In genomic region chr3:107459773-107460431, GRCm38 (mm10) we compare ENCODE assay signal across 9 mouse cellular contexts. TPM values are rescaled to one million over a fixed set of nuclear protein-coding genes. Genes with fewer than 3 reads are reported as not detected.
A peak's percentile ranks its signal among the peaks of the same experiment; 100 is the strongest.
DNase-seq lines count a peak whose midpoint lies in the region; ATAC-seq and TF ChIP-seq lines count a peak whose summit lies in the region.
"Had no signal": no experiment of that assay in that cellular context is flagged by ENCODE, and none has a peak within 500 bp of the region (broad histone marks: within the 10 kb centered on the region; RNA-seq: fewer than 3 reads in every experiment).

No protein-coding gene starts in this region.

- peaks cover 17% of the 10 kb centered on the region for H3K27me3 ChIP-seq in ES-Bruce4 (ENCODE audit: control insufficient read depth, insufficient read depth, low read length, poor library complexity, severe bottlenecking)
- H3K27me3 ChIP-seq in midbrain, embryonic 13.5 days = peaks cover 96% of the 10 kb centered on the region

- H3K9me3 ChIP-seq in ES-Bruce4 (replicated peaks; ENCODE audit: control insufficient read depth, insufficient read depth, low read length, poor library complexity, severe bottlenecking) = no peaks in the 10 kb centered on the region
- no peaks in the 10 kb centered on the region for H3K9me3 ChIP-seq in midbrain, embryonic 13.5 days

- H3K4me2 ChIP-seq in midbrain, embryonic 13.5 days (replicated peaks) = peak overlapping the region; percentile 99

- no peak overlapping the region for H3K27ac ChIP-seq in ES-Bruce4 (ENCODE audit: insufficient read depth, low read length)
- no peak overlapping the region for H3K27ac ChIP-seq in midbrain, embryonic 13.5 days

- H3K9ac ChIP-seq in ES-Bruce4 (ENCODE audit: low read depth, poor library complexity, severe bottlenecking) = peak overlapping the region; percentile 60
- H3K9ac ChIP-seq in midbrain, embryonic 13.5 days (replicated peaks) = peak overlapping the region; percentile 77

- no peak for TF ChIP-seq POLR2A in ES-Bruce4 (IDR thresholded peaks at IDR 0.05; ENCODE audit: insufficient read depth, low read length)

- under 1% methylated on average over 52 of the region's 69 CpGs for WGBS in midbrain, embryonic 13.5 days

- ATAC-seq in midbrain, embryonic 13.5 days = peak; percentile 70
- ATAC-seq in inflammation-experienced regulatory T-cells, adult 6 months = no peak

- DNase-seq in gastrocnemius, postnatal 10 days = peak; percentile 24
- DNase-seq in gastrocnemius, postnatal 14 days = no peak
- peak; percentile 68 to 70 for DNase-seq in cerebellum, postnatal 14 days
- peak; percentile 25 for DNase-seq in heart, postnatal 14 days
- DNase-seq in lung, postnatal 10 days = no peak

- H3K4me3 ChIP-seq in ES-Bruce4 (ENCODE audit: low read depth, low read length) = peak overlapping the region; percentile 82
- peak overlapping the region; percentile 63 for H3K4me3 ChIP-seq in midbrain, embryonic 13.5 days (replicated peaks)

- intact Hi-C loops in gastrocnemius, postnatal 14 days (cut with DNase I; ENCODE audit: low total_unique reads) = no loop called here
- intact Hi-C loops in heart, postnatal 14 days (cut with DNase I) = no loop called here

- no peaks in the 10 kb centered on the region for H3K36me3 ChIP-seq in ES-Bruce4 (ENCODE audit: control insufficient read depth, insufficient read depth, low read length, poor library complexity, severe bottlenecking)
- H3K36me3 ChIP-seq in midbrain, embryonic 13.5 days = no peaks in the 10 kb centered on the region

- H3K4me1 ChIP-seq in ES-Bruce4 (ENCODE audit: control insufficient read depth, insufficient read depth, low read length) = peaks cover 3% of the 10 kb centered on the region
- peaks cover 28% of the 10 kb centered on the region for H3K4me1 ChIP-seq in midbrain, embryonic 13.5 days (replicated peaks)

- no peak for TF ChIP-seq CTCF in ES-Bruce4 (IDR thresholded peaks at IDR 0.05; ENCODE audit: low read depth, low read length)

- TF ChIP-seq EP300 in ES-Bruce4 (IDR thresholded peaks at IDR 0.05; ENCODE audit: insufficient read depth, low read depth, low read length) = no peak

RNA-seq across cellular contexts. Expression of gene Kcnc4, which starts 0.6 kb away (rescaled TPM):
- 10 to 100 TPM; 53.2 to 59.6 TPM for total RNA-seq in gastrocnemius, postnatal 10 days (2021)
- 10 to 100 TPM; 49.3 to 51.9 TPM for total RNA-seq in gastrocnemius, postnatal 14 days (2021)
- polyA plus RNA-seq in ES-Bruce4 (2011; ENCODE audit: insufficient read depth, insufficient read length, low read depth, missing spikeins) = 0.90 and 0.97 TPM in 2 replicates
- total RNA-seq in heart, postnatal 14 days (2021) = under 1 TPM; 0.37 to 0.43 TPM
- 1.4 and 1.8 TPM in 2 replicates for polyA plus RNA-seq in midbrain, embryonic 13.5 days (2015; fragmentation: Nextera tagmentation; extraction: Ambion mirVana)
- not detected for polyA plus RNA-seq in inflammation-experienced regulatory T-cells, adult 6 months (2017; shearing (Covaris generic))
- total RNA-seq: CH12.LX had no signal

RNA-seq across cellular contexts. Expression of gene Slc6a17, which starts 57.9 kb away (rescaled TPM):
- under 1 TPM; 0.94 to 0.95 TPM for total RNA-seq in gastrocnemius, postnatal 10 days (2021)
- under 1 TPM; 0.55 to 0.60 TPM for total RNA-seq in gastrocnemius, postnatal 14 days (2021)
- polyA plus RNA-seq in ES-Bruce4 (2011; ENCODE audit: insufficient read depth, insufficient read length, low read depth, missing spikeins) = 0.32 and 0.42 TPM in 2 replicates
- 1 to 10 TPM; 1.3 to 1.5 TPM for total RNA-seq in heart, postnatal 14 days (2021)
- polyA plus RNA-seq in midbrain, embryonic 13.5 days (2015; fragmentation: Nextera tagmentation; extraction: Ambion mirVana) = 6.0 and 13.4 TPM in 2 replicates
- polyA plus RNA-seq in inflammation-experienced regulatory T-cells, adult 6 months (2017; shearing (Covaris generic)) = not detected
- total RNA-seq: CH12.LX had no signal

Comparison
In these comparisons a context has a peak if more than half of its experiments do, and no peak if none do; other contexts are left out.
1. DNase-seq: peak in gastrocnemius, postnatal 10 days (single experiment), cerebellum, postnatal 14 days (2 of 2) and heart, postnatal 14 days (2 of 2); none in gastrocnemius, postnatal 14 days (single experiment) and lung, postnatal 10 days (single experiment).
2. RNA of gene Kcnc4, which starts 0.6 kb away (total RNA-seq): 53.2 to 59.6 TPM in gastrocnemius, postnatal 10 days and 49.3 to 51.9 TPM in gastrocnemius, postnatal 14 days; 0.37 to 0.43 TPM in heart, postnatal 14 days; every median in the first group is over 10 times any median in the second.